Mouse (Mus musculus) stomach, postnatal 0 days (tissue): Measurements from ENCODE around the gene Efcab2. TPM values are rescaled to one million over a fixed set of nuclear protein-coding genes. Genes with fewer than 3 reads are reported as not detected.
A peak's percentile ranks its signal among the peaks of the same experiment; 100 is the strongest.

Experiments
- ATAC-seq: fragments of 200-750 bp; cut with Nextera tagmentation; 2 replicates; pipeline ENCODE4 v1.8.0; 2017; ENCODE audit not compliant: low FRiP score, low TSS enrichment
- DNase-seq: peaks from one replicate; pipeline ENCODE4 v3.0.0-alpha.2; 2016; ENCODE audit warnings: low spot score
- H3K27ac ChIP-seq: fragments of 300-500 bp; sonication (generic); replicated peaks from 2 replicates; pipeline ENCODE4 v1.5.1; 2014; ENCODE audit warnings: mild to moderate bottlenecking, control low read depth
- H3K27me3 ChIP-seq: fragments of 300-500 bp; sonication (generic); 2 replicates; pipeline ENCODE4 v1.6.1; 2014; ENCODE audit warnings: low read length; ENCODE audit not compliant: control insufficient read depth, insufficient read depth
- H3K36me3 ChIP-seq: fragments of 300-500 bp; sonication (generic); 2 replicates; pipeline ENCODE4 v1.6.1; 2014; ENCODE audit warnings: low read length, mixed read lengths; ENCODE audit not compliant: control insufficient read depth, insufficient read depth
- H3K4me1 ChIP-seq: fragments of 300-500 bp; sonication (generic); replicated peaks from 2 replicates; pipeline ENCODE4 v1.6.1; 2014; ENCODE audit warnings: antibody characterized with exemption; ENCODE audit not compliant: control insufficient read depth, insufficient read depth
- H3K4me2 ChIP-seq: fragments of 300-500 bp; sonication (generic); replicated peaks from 2 replicates; pipeline ENCODE4 v1.6.1; 2014; ENCODE audit warnings: low read depth, mild to moderate bottlenecking, control low read depth, moderate library complexity
- H3K4me3 ChIP-seq: fragments of 300-500 bp; sonication (generic); 2 replicates; pipeline ENCODE4 v1.5.1; 2014; ENCODE audit warnings: low read depth, low read length, control low read depth
- H3K9ac ChIP-seq: fragments of 300-500 bp; sonication (generic); 2 replicates; pipeline ENCODE4 v1.6.1; 2014; ENCODE audit warnings: mild to moderate bottlenecking, low read length, control low read depth, mixed read lengths
- H3K9me3 ChIP-seq: fragments of 300-500 bp; sonication (generic); 2 replicates; pipeline ENCODE4 v1.6.1; 2016; ENCODE audit warnings: low read length; ENCODE audit not compliant: control insufficient read depth
- CTCF ChIP-seq: IDR thresholded peaks from 2 replicates; pipeline ENCODE4 v1.5.1; 2016; ENCODE audit warnings: antibody characterized with exemption, low read depth, mild to moderate bottlenecking, moderate library complexity
- EP300 ChIP-seq: optimal IDR thresholded peaks from 2 replicates; pipeline ENCODE3; 2016; ENCODE audit warnings: antibody characterized with exemption
- WGBS: fragments of 180-500 bp; shearing (Covaris S2); extraction: QIAGEN DNeasy Blood & Tissue Kit; methylation state at CpG from one replicate; pipeline ENCODE4 v1.1.7; 2014; 5-methylcytosine and 5-hydroxymethylcytosine counted together
- polyA plus RNA-seq: library from polyadenylated mRNA; unstranded; fragments of >200 nt; fragmentation: Nextera tagmentation; extraction: Ambion mirVana; gene quantifications from 2 replicates; pipeline ENCODE4 v1.2.1, GENCODE M21; 2015

Gene Efcab2
- polyA plus RNA-seq = 3.5 and 3.7 TPM in 2 replicates

DNA sequence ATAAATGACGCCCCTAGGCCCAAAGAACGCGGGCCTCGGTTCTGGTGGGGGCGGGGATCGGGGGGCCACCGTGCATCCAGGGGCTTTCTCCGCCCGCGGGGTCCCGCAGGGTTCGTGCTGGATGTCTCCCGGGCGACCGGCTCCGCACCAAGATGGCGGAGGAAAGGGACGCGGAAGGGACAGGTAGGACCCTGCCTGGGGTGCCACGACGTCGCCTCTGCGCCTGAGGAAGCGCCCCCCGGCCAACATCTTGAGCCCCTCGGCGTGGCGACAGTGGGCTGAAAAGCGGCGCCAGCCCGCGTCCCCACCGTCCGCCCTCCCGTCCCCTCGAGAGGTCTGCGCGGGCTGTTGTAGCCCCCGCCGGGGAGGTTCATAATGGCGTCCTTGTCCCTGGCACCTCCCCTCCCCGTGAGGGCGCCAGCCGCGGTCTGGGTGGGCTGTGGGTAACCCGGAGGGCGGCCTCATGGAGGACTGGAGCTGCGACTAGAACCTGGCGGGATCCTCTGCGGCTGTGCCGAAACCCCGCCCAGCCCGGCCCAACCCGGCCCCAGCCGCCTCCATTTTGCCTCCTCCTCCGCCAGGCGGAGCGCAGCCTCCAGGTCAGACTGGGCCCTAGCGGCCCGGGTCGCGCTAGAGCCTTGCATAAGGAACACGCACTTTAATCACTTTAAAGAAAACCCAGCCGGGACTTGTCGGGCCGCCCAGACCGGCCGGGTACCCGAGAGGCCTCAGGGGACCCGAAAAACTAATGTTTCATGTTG lies at the start of gene Efcab2:
TSS of gene Efcab2 (plus strand) at position 135 of the 761 bp plus-strand sequence.
- Histone ChIP-seq H3K4me3 (peak within 1 kb of the TSS; percentile 79), H3K9ac (peak within 1 kb of the TSS; percentile 99), H3K36me3 (no peaks in the 10 kb centered on the region), H3K27ac (peak within 1 kb of the TSS; percentile 100), H3K4me2 (peak within 1 kb of the TSS; percentile 78), H3K9me3 (no peaks in the 10 kb centered on the region), H3K4me1 (no peaks in the 10 kb centered on the region), H3K27me3 (no peaks in the 10 kb centered on the region)
- WGBS = under 1% methylated on average over 54 of the region's 70 CpGs
- ATAC-seq = peak; percentile 98
- DNase-seq = peak; percentile 95
- peak; percentile 80 for TF ChIP-seq EP300
- TF ChIP-seq CTCF = peak; percentile 76

DNA sequence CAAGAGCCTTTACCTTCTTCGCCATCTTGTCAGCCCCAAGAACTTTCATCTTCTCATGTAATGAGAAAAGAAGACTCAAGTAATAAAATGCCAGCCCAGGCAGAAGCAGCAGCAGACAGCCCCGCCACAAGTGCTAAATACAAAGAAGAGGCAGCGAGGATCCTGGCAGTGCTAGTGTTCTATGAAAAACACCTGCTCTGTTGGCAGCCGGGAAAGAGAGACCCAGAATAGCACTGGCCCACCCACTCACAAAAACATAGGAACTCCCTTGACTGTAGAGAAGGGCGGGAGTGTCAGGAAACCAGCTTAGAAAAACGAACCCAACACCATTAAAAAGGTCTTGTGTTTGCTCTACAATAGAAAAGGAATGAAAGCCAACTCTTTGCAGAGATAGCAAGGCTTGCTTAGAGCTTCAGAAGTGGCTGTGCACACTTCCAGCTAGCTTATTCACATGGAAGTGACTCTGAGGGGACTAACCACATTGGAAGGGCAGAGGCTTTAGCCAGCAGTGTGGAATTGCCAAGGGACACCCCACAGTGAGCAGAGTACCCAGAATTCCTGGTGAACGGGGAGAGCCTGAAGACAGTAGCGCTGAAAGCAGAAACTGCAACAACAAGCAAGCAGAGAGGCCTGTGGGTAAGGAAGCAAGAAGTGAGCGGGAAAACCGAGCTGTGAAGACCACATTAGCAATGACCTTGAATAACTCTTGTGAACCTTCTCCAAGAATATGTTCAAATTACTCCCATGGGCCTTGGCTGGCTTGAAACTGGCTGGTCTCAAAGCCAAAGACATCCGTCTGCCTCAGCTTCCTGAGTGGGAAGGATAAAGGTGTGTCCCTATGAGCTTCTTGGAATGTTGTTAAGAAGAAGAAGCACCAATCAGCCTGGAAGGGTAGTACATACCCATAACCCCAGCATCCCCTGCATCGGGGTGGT lies 47.8 kb upstream of the Efcab2 start:
- H3K4me1 ChIP-seq = no peaks in the 10 kb centered on the region
- H3K9me3 ChIP-seq = no peaks in the 10 kb centered on the region
- no peak for DNase-seq
- H3K9ac ChIP-seq = no peak overlapping the region
- H3K27ac ChIP-seq = no peak overlapping the region
- H3K4me3 ChIP-seq = no peak overlapping the region
- no peak for ATAC-seq
- no peak overlapping the region for H3K4me2 ChIP-seq
- no peaks in the 10 kb centered on the region for H3K27me3 ChIP-seq
- TF ChIP-seq EP300 (no peak), CTCF (no peak)
- 64% methylated on average over 12 of the region's 12 CpGs for WGBS
- H3K36me3 ChIP-seq = no peaks in the 10 kb centered on the region

DNA sequence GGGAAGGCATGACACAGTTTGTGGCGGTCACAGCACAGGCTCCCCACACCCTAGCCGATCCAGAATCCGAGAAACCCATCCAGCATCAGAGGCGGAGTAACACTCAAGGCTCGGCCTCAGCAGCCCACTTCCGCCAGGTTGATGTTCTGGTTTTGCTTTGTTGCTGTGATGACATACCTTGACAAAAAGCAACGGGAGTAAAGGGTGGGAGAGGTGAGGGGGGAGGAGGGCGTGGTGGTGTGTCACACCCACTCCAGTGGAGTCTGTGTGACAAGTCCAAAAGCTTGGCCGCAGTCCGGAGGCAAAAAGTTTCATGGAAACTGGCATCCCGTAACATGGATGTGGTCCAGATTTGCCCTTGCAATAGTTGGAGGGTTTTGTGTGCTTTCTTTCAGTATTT lies 45.6 kb upstream of the Efcab2 start:
- Histone ChIP-seq H3K36me3 (no peaks in the 10 kb centered on the region), H3K4me2 (no peak overlapping the region), H3K9me3 (no peaks in the 10 kb centered on the region), H3K4me1 (no peaks in the 10 kb centered on the region), H3K9ac (no peak overlapping the region), H3K4me3 (no peak overlapping the region), H3K27ac (no peak overlapping the region), H3K27me3 (no peaks in the 10 kb centered on the region)
- WGBS = 76% methylated on average over 11 of the region's 11 CpGs
- TF ChIP-seq EP300 = no peak
- no peak for DNase-seq
- ATAC-seq = no peak

DNA sequence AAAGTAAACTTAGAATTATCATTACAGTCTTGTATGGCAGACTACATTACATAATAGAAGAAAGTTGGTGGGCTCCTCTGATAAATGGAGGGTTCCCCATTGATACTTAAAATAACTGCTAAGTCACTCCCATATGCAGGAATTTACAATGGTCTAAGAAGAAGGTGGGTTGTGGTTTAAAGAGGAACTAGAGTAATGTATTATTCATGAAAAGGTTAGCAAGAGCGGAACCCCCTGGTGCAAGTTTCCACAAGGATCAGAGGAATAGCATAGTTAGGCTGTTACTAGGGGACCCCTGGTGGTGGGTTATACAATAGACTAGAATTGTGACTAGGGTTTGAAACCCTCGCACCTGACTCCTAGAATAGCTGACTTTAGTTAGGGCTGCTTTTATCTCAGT lies 45.2 kb upstream of the Efcab2 start:
- H3K4me2 ChIP-seq = no peak overlapping the region
- DNase-seq (no peak), ATAC-seq (no peak)
- no peak overlapping the region for H3K4me3 ChIP-seq
- H3K36me3 ChIP-seq = no peaks in the 10 kb centered on the region
- no peak overlapping the region for H3K27ac ChIP-seq
- H3K9me3 ChIP-seq = no peaks in the 10 kb centered on the region
- 89% methylated on average over 2 of the region's 2 CpGs for WGBS
- no peak overlapping the region for H3K9ac ChIP-seq
- H3K27me3 ChIP-seq = no peaks in the 10 kb centered on the region
- H3K4me1 ChIP-seq = no peaks in the 10 kb centered on the region
- no peak for TF ChIP-seq EP300
- peak; percentile 26; the same call in 1 of the 2 replicates for TF ChIP-seq CTCF

DNA sequence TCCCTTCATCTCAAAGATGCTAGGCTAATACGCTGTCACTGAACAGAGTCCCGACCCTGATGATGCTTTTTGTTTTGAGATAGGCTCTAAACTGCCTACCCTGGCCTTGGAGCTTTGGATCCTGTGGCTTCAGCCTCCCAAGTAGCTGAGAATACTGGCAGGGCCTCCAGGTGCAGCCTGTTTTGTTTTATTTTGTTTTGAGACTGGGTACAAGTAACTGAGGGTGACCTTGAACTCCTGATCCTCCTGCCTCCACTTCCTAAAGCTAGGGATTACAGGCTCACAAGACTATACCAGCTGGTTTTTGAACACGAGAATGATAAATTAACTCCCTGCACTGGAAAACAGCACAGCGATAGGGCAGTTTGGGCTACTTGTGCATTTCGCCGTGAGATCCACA lies 40.7 kb upstream of the Efcab2 start:
- DNase-seq = no peak
- TF ChIP-seq EP300 (no peak), CTCF (no peak)
- Histone ChIP-seq H3K4me2 (no peak overlapping the region), H3K4me3 (no peak overlapping the region), H3K36me3 (no peaks in the 10 kb centered on the region), H3K9ac (no peak overlapping the region), H3K4me1 (no peaks in the 10 kb centered on the region), H3K9me3 (no peaks in the 10 kb centered on the region), H3K27me3 (no peaks in the 10 kb centered on the region), H3K27ac (no peak overlapping the region)
- ATAC-seq = no peak
- WGBS = 70% methylated on average over 6 of the region's 6 CpGs
